Mouse (Mus musculus): ENCODE measurements at regions not wholly inside any gene's neighbourhood (a gene's known extent, or its start where the extent isn't known, plus 50 kb on each side); places are given as distances from the start of the nearest gene placed in this dataset.

- TF ChIP-seq GATA4 (IDR thresholded peaks at IDR 0.05; ENCODE audit: insufficient replicate concordance, low read length) = no peak
Observed at GRCm38 (mm10) chr10:60925644-60926043, 94.3 kb upstream of the Unc5b start.

- no peak for TF ChIP-seq GATA4 (IDR thresholded peaks at IDR 0.05; ENCODE audit: insufficient replicate concordance, low read length)
Observed at GRCm38 (mm10) chr10:60925198-60925597, 93.8 kb upstream of the Unc5b start.

- TF ChIP-seq GATA4 (IDR thresholded peaks at IDR 0.05; ENCODE audit: insufficient replicate concordance, low read length) = no peak
Observed at GRCm38 (mm10) chr10:60923806-60924205, 92.4 kb upstream of the Unc5b start.

GRCm38 (mm10) chr10:60920621-60921020 lies 89.2 kb upstream of the Unc5b start:
- TF ChIP-seq GATA4 (IDR thresholded peaks at IDR 0.05; ENCODE audit: insufficient replicate concordance, low read length) = no peak

DNA sequence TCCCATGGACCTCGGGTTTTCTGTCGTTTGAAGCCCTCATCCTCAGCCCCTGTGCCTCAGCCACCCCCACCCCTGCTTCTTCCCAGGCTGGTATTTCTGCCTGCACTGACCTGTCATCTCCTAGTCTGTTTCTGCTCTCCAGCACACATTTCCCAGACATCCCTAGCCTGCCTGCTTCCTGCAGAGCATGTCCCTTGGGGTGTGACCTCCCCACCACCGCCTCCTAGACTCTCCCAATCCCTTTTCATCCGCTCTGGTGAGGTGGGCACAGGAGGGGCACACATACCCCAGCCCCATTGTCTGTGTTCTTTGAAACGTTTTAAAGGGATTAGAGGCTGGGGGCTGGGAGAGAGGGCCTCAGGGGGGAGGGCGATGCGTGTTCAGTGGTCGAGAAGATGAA lies 86.6 kb upstream of the Unc5b start:
- no peak for TF ChIP-seq GATA4 (IDR thresholded peaks at IDR 0.05; ENCODE audit: insufficient replicate concordance, low read length)

GRCm38 (mm10) chr10:60914391-60914790 lies 83.0 kb upstream of the Unc5b start:
- TF ChIP-seq GATA4 (IDR thresholded peaks at IDR 0.05; ENCODE audit: insufficient replicate concordance, low read length) = no peak

DNA sequence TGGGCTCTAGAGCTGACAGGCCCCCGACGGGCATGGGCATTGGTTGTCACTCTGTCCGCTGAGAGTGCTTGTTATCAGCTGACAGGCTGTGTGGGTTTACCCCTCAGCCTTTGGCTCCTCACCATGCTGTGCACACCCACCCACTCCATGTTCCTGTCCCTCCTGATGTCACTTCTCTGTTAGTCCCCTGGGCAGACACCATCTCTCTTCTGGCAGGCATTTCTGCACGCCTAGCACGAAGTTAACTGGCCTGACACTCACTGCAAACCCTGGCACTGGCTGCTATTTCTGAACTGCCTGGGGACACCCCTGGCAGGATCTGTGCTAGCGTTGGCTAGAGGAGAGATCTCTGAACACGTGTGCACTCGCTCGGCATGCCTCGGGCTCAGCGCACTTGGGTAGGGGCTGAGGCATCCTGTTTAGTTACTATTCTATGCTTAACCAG lies 82.1 kb upstream of the Unc5b start:
- TF ChIP-seq GATA4 (IDR thresholded peaks at IDR 0.05; ENCODE audit: insufficient replicate concordance, low read length) = no peak

- no peak for TF ChIP-seq GATA4 (IDR thresholded peaks at IDR 0.05; ENCODE audit: insufficient replicate concordance, low read length)
Observed at GRCm38 (mm10) chr10:60904351-60904750, 73.0 kb upstream of the Unc5b start.

GRCm38 (mm10) chr10:60900992-60901391 lies 69.6 kb upstream of the Unc5b start:
- no peak for TF ChIP-seq GATA4 (IDR thresholded peaks at IDR 0.05; ENCODE audit: insufficient replicate concordance, low read length)

GRCm38 (mm10) chr10:60893810-60894147 lies 62.4 kb upstream of the Unc5b start:
- no peak for TF ChIP-seq GATA4 (IDR thresholded peaks at IDR 0.05; ENCODE audit: insufficient replicate concordance, low read length)

DNA sequence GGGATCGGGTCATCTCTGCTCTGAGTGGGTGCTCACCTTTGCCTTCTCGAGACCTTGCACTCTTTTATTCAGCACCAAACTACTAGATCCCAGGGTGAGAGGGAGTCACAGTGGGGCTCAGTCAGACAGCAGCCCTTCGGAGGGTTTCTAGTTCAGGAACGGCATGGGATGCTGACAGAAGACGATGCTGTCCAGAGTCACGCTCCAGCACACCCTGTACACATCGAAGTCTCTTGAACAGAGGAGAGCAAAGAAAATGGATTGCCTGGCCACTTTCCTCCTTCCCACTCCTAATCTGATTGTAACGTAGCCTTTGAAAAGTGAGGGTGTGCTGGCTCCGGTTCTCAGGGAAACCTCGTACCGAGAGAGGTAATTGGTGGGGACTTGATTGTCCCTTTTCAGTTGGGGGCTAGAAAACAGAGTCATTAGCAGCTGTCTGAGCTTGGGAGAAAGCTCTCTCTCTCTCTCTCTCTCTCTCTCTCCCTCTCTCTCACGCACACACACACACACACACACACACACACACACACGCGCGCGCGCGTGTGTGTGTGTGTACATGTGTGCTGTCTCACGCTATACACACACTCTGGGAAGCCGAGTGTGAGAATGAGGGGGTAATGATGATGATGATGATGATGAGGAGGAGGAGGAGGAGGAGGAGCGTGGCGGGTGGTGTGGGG lies 61.9 kb upstream of the Unc5b start:
- no peak for TF ChIP-seq GATA4 (IDR thresholded peaks at IDR 0.05; ENCODE audit: insufficient replicate concordance, low read length)

DNA sequence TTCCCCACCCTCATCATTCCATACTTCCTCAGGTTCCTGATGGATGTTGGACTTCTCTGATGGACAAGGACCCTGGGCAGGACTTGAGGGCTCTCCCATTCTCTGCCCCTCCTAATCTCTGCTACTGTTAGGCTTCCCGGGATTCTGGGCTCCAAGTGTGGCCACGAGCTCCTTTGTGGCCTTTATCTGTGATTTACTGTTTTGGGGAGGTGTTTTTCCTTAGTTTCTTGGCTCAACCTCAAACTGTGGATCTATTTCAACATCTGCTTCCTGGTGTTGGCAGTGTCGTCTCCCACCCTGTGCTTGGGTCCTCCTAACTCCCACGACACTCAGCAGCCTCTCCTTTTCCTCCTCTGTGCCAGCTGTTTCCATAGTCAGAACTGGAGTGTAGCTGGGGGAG lies 61.3 kb upstream of the Unc5b start:
- peak; percentile 12; the same call in 1 of the 2 replicates for TF ChIP-seq GATA4 (IDR thresholded peaks at IDR 0.05; ENCODE audit: insufficient replicate concordance, low read length)

- TF ChIP-seq GATA4 (IDR thresholded peaks at IDR 0.05; ENCODE audit: insufficient replicate concordance, low read length) = no peak
Observed at GRCm38 (mm10) chr10:60891476-60892170, 60.2 kb upstream of the Unc5b start.

DNA sequence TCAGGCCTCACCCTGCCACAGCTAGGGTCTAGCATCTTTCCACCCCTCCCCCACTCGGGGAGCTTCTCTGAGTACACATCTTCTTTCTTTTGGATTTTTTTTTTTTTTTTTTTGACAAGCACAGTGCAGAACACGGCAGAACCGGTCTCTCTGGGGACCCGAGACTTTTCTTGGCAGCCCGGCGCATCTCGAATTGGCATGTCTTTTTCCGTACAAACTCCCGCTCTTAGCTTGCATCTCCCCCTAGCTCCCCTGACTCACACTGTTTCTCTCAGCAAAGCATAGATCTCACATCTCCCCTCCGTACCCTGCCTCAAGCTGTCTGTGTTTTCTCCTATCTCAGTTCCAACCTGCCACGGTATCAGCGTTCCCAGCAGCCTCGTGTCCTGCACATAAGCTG lies 58.4 kb upstream of the Unc5b start:
- no peak for TF ChIP-seq GATA4 (IDR thresholded peaks at IDR 0.05; ENCODE audit: insufficient replicate concordance, low read length)

DNA sequence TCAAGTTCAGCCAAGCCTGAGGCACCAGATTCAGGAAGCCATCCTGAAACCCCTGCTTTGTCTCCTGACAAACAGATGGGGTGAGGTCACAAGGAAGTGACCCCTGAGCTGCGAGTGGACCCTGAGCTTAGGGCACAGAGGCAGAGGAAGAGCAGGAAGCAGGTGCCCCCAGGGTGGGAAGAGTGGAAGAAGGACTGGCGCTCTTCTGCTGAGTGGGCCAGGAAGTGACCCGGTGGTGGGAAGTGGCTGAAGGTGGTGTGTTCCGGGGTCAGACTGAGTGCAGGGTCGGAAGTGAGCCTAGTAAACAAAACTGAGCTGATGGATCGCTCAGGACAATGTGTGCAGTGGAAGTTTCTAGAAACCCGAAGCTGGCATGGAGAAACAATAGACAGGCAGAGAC lies 57.2 kb upstream of the Unc5b start:
- TF ChIP-seq GATA4 (IDR thresholded peaks at IDR 0.05; ENCODE audit: insufficient replicate concordance, low read length) = no peak

DNA sequence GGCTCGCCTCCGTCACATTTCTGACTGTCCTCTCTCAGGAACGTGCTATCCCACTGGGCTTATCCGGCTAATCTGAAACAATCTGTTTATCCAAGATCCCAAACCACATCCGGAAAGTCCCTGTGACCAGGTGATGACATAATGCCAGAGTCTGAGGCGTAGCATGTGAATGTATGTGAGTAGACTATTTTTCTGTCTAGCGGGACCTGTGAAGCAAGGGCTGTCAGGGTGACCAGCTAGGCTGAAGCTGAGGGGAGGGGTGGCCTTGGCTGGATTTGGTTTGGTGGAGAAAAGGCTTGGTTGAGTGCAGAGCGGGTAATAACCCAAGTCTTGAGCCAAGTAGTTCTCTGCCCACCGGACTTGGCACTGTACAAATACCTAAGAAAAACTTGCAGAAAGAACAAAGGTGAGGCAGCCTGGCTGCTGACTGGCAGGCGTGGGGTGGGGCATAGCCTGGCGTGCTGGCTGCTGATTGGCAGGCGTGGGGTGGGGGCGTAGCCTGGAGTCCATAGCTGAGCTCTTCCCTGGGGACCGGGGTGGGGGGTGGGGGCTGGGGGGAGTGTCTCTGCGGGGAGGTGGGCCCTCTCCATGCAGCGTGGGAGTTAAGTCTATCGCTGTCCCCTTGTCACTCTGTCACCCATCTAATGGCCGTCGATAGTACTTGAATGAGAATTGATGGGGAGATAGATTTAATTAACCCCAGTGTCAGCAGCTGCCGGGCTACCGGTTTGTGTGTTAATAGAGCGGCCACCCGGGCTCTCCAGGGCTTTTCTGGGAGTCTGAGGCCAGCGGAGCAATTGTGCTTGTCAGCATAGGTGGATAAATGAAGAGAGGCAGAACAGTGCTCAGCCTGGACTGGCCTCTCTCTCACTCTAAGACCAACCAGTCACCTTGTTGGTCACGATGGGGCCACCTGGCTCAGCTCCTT lies 54.2 kb upstream of the Unc5b start:
- TF ChIP-seq GATA4 (IDR thresholded peaks at IDR 0.05; ENCODE audit: insufficient replicate concordance, low read length) = no peak
